Mouse (Mus musculus) left cerebral cortex, adult 2 months (tissue): ENCODE results near the gene Adgrg1. TPM values are rescaled to one million over a fixed set of nuclear protein-coding genes. Genes with fewer than 3 reads are reported as not detected.
"Not testable (repeated sequence)": the region's sequence is repeated elsewhere in the genome, so short reads cannot be mapped to it uniquely, and the experiment has no call there.

ENCODE experiments used
- DNase-seq, 2 experiments: peaks; one replicate each; pipeline ENCODE4 v3.0.0; 2021 to 2022; ENCODE audit warnings: low spot score in 2 of 2, mixed read lengths in 1 of 2; ENCODE audit errors: extremely low spot score in 1 of 2
- H3K27ac ChIP-seq: fragments of 200-600 bp; 2 replicates; pipeline ENCODE4 v1.8.1; 2022
- H3K4me3 ChIP-seq: fragments of 200-600 bp; 2 replicates; pipeline ENCODE4 v1.8.1; 2022
- CTCF ChIP-seq: fragments of 200-600 bp; IDR thresholded peaks from 2 replicates; pipeline ENCODE4 v1.8.1; 2022; ENCODE audit warnings: antibody characterized with exemption, mild to moderate bottlenecking, moderate library complexity
- intact Hi-C: fragments of 180-260 bp; cut with DNase I; formaldehyde crosslinking; loops from one replicate; pipeline ENCODE4 v1.15.1; 2025
- total RNA-seq, 2 experiments: library from RNA; stranded (reverse); gene quantifications; 2 replicates each; pipeline ENCODE4 v1.2.3; 2021

Adgrg1 gene
- total RNA-seq, 2 experiments from 2014 or later, result 77.6 to 86.8 TPM

DNA sequence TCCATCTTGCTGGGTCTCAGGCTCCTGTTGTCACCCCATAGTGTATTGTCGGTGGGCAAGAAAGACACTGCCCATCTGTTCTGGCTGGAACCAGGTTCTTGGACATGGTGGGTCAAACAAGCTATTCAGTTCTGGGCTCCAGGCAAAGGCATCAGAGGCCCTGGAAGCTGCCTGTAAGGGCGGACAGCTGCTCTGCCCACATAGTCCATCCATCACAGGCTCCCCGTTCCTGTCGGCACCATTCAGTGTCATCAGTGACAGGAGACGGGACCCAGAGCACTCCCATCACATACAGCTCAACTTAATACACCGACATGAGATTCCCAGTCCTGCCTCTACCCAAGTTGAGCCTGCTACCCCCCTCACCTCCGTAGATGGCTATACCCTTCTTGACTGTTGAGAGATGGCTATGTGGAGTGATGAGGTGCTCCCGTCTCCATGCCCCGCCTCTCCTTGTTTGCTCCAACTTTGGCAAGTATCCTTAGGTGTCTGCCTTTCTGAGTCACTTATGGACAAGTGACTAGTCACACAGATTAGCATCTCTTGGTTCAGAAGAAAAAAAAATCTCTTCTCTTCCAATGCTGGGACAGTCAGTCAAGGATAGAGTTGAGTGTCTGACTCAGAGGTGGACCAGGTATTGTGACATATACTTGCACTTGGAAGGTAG, 43.6 kb downstream of the Adgrg1 start:
- intact Hi-C loops, result no loop called here
- no peak overlapping the region for H3K27ac ChIP-seq
- no peak overlapping the region for H3K4me3 ChIP-seq
- TF ChIP-seq CTCF, result no peak
- no peak for DNase-seq

- TF ChIP-seq CTCF, result no peak
- H3K4me3 ChIP-seq, result no peak overlapping the region
- no peak for DNase-seq
- intact Hi-C loops, result no loop called here
- H3K27ac ChIP-seq, result no peak overlapping the region
Measured at GRCm38 (mm10) chr8:95020293-95020777, 45.8 kb downstream of the Adgrg1 start.

DNA sequence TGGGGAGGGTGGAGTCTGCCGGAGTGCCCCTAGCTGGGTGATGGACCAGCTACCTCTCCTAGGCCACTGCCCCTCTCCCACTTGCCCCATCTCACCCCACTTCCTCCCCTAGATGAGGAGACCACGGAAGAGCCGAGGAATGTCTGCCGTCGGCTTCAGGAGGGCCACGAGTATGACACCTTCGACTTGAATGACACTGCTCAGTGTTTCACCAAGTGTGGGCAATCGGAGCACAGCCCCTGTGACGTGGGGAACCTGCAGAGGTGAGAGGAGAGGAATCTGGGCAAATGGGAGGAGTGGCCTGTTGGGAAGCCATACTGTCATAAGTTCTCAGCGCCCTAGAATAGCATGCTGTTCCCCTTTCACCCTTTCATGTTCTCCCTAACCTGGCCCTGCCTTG, 46.3 kb downstream of the Adgrg1 start:
- intact Hi-C loops, result no loop called here
- Histone ChIP-seq H3K4me3 (no peak overlapping the region), H3K27ac (no peak overlapping the region)
- DNase-seq, result no peak
- TF ChIP-seq CTCF, result no peak

DNA sequence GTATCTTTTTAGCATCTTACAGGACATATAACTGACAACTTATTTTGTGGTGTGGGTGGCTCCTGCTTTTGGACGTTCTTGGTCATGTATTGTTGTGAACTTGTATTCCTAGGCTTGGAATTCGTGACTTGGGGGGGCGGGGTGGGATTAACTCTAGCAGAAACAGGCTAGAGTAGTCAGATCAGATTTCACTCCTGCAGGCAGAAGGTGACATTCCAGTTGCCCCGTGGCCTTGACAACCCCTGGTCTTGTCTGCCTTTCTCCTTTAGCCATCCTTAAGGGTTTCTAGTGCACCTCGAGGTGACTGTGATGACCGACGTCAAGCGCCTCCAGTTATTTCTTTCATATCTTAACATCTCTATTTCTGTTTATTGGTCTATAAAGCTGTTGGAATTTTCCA, 48.6 kb downstream of the Adgrg1 start:
- DNase-seq, result no peak
- intact Hi-C loops, result no loop called here
- H3K27ac ChIP-seq, result no peak overlapping the region
- H3K4me3 ChIP-seq, result no peak overlapping the region
- TF ChIP-seq CTCF, result no peak

DNA sequence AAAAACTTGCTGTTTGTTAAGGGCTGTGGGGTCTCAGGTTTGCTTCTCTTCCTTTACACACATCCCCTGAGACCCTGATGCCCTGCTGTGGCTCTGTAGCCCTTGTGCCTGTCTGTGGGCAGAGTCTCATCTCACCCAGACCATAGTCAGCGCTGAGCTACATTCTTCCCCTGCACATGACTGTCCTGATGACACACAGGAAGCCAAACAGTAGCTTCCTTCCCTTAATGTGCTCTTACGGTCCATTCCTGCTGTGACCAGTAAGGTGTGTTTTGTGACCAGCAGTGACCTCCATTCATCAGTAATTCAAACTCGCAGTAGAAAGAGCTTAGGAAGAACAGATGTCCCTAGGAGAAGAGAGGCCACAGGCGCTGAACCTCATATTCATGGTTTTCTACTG, 49.8 kb downstream of the Adgrg1 start:
- TF ChIP-seq CTCF, result no peak
- DNase-seq, result no peak
- no peak overlapping the region for H3K27ac ChIP-seq
- intact Hi-C loops, result no loop called here
- H3K4me3 ChIP-seq, result no peak overlapping the region

DNA sequence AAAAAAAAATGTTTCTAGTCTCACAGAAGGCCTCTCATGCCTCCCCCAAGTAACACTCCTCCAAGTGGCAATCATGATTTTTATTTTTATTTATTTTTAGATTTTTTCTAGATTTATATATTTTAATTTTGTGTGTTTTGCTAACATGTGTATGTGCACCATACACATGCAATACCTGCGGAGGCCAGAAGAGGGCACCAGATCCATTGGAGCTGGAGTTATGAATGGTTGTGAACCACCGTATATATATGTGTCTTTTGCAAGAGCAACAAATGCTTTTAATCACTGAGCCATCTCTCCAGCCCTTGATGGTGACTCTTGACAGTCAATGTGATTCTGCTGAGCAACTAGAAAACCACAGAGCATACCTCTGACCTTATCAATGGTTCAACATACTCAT, 50.9 kb downstream of the Adgrg1 start:
- intact Hi-C loops, result no loop called here
- peak; percentile 44 for TF ChIP-seq CTCF
- no peak for DNase-seq
- no peak overlapping the region for H3K4me3 ChIP-seq
- no peak overlapping the region for H3K27ac ChIP-seq

- H3K27ac ChIP-seq, H3K4me3 ChIP-seq, intact Hi-C loops: not testable (repeated sequence)
Measured at GRCm38 (mm10) chr8:95028391-95028790, 53.8 kb downstream of the Adgrg1 start.

DNA sequence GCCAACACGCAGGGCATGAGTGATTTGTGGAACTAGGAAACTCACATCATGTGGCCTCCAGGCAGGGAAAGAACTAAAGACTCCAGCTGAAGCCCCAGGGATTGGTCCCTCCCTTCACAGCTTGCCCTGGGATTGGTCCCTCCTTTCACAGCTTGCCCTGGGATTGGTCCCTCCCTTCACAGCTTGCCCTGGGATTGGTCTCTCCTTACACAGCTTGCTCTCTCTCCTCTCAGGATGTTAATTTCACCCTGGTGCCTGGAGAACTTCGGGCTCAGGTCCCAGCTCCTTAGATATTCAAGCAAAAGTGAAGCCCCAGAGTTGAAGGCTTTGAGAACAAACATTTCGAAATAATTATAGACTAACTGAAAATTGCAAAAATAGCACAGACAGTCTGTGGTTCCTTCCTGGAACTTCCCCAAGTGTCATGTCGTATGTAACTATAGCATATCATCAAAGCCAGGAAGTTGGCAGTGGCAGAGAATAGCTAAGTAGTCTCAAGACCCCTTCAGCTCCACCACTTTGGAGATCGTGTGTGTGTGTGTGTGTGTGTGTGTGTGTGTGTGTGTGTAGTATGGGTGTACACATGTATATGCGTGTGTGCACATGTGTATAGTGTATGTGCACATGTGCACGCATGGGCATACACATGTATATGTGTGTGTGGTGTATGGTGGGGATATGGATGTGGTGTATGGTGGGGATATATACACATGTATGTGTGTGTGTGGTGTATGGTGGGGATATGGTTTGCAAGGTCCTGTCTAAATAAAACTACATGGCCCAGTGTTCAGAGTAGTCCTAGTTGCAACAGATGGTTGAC, 62.8 kb downstream of the Adgrg1 start:
- Histone ChIP-seq H3K27ac (no peak overlapping the region), H3K4me3 (no peak overlapping the region)
- DNase-seq, result peak; percentile 19 to 34
- no peak for TF ChIP-seq CTCF
- intact Hi-C loops, result no loop called here

More at GRCm38 (mm10) chr8:95028391-95028790, 53.8 kb downstream of the Adgrg1 start:
- DNase-seq, result not testable (repeated sequence)

- no peak overlapping the region for H3K4me3 ChIP-seq
- no peak overlapping the region for H3K27ac ChIP-seq
- no peak for TF ChIP-seq CTCF
Measured at GRCm38 (mm10) chr8:95041883-95042784, 67.6 kb downstream of the Adgrg1 start.

GRCm38 (mm10) chr8:95044811-95045210, 70.3 kb downstream of the Adgrg1 start:
- intact Hi-C loops, result no loop called here
- Histone ChIP-seq H3K4me3 (no peak overlapping the region), H3K27ac (no peak overlapping the region)
- TF ChIP-seq CTCF, result no peak
- DNase-seq, result no peak

More at GRCm38 (mm10) chr8:95041883-95042784, 67.6 kb downstream of the Adgrg1 start:
- DNase-seq, result no peak
- intact Hi-C loops, result no loop called here

DNA sequence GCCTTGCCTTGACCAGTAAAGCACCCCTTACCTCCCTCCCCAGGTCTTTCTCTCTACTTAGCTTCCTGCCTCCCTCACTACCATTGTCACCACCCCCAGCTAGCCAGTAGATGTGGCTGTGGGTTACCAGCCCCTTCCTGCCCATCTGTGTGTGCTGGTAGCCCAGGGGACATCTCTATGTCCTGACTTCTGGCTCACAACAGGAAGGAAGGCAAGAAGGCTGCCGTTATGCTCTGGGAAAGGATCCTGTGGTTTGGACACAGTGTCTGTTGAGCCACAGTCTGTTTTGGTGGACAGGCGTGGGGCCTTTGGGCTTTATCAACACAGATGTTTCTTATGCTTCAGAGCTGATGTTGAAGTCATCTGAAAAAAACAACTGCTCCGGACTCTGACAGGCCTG, 72.4 kb downstream of the Adgrg1 start:
- no peak for TF ChIP-seq CTCF
- Histone ChIP-seq H3K4me3 (no peak overlapping the region), H3K27ac (no peak overlapping the region)
- no peak for DNase-seq
- intact Hi-C loops, result no loop called here
